Mouse (Mus musculus) neutrophil, adult 5-6 weeks (primary cell): Measurements from ENCODE around the gene Olfr1499. TPM values are rescaled to one million over a fixed set of nuclear protein-coding genes. Genes with fewer than 3 reads are reported as not detected.
"Not testable (repeated sequence)": the region's sequence is repeated elsewhere in the genome, so short reads cannot be mapped to it uniquely, and the experiment has no call there.

ENCODE experiments used
- ATAC-seq: fragments of 151-379, 151-347 bp; 2 replicates; pipeline ENCODE4 v1.8.0; 2017; ENCODE audit warnings: mild to moderate bottlenecking, moderate TSS enrichment; ENCODE audit not compliant: insufficient number of reproducible peaks, poor library complexity, low FRiP score, severe bottlenecking; ENCODE audit errors: extremely low read depth
- total RNA-seq: library from RNA; stranded (forward); fragments of 200-1000 nt; gene quantifications from 2 replicates; pipeline ENCODE4 v1.2.3, GENCODE M21; 2017

Olfr1499 gene
- total RNA-seq = 0.35 TPM in 1 of 2 replicates, not detected in the other

DNA sequence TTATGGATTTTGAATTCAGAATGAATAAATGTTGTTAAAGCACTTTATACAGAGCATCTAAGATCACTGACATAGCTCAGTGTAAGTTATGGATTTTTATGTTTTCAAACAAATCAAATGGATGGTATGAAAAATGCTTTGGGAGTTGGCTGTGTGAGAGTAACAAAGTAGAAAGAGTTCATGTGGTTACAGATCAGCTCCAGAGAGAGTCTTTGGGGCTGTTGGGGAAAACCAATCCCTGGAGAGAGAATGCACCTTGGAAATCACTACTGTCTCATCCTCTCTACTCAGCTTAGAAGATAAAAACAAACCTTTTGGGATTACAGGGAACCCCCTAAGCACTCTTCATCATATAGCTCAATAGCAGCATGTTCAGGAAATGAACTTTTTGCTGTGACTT lies at the start of gene Olfr1499:
Gene Olfr1499, minus strand, starts transcription at position 101 of the 400 bp plus-strand sequence.
- ATAC-seq = no peak

DNA sequence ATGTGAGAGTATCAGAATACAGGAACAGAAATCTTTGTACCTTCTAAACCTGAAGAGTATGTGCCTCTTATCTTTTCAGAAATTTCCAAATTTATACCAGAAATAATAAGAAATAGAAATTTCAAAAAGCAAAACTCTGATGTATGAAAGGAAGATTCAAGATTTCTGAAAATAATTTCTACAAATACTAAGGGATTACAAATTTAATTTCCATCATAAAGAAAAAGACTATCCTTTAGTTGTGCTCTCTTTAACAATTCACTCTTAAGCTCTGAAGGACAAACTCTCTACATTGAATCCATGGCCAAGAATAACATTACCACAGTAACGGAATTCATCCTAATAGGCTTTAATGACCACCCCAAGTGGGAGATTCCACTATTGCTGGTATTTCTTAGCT lies 42.2 kb upstream of the Olfr1499 start, which contains the start of gene Olfr1502:
Gene Olfr1502, plus strand, starts transcription at position 301 of the 400 bp plus-strand sequence.
- no peak for ATAC-seq

DNA sequence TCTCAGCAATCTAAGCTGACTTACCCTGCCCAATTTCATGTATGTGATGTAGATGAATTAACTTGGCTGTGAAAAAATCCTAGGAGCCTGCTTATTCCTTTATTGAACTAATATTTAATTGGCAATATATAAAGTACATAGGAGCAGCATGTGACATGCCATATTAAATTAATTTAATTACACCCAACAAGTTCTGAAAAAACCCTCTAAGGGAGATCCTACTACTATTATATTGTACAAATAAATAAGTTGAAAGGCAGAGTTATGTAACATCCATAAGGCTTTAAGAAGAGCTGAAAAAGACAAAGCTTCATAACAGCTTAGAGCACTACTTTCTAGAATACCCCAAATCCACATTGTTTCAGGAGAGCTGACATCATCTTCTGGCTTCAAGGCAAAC lies 31.3 kb upstream of the Olfr1499 start, which contains the start of gene Olfr1501:
Gene Olfr1501, minus strand, starts transcription at position 101 of the 400 bp plus-strand sequence.
- not testable (repeated sequence) for ATAC-seq

DNA sequence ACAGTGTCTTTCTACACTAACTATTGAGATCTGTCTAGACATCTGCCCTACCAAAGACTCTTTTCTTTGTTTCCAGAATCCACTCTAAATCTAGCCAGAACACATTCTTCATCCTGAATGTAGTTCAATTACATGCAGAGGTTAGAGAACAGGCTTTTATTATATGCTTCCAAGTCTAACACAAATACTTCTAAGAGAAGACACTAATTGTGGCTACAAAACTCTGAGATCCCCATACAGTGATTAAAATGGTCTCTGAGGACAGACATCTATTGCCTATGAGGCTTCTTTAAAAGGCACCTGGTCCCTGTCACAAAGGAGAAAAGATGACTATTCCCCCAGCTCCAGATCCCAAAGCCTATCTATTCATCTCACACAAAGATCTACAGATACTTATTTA lies 11.1 kb upstream of the Olfr1499 start, which contains the start of gene Olfr1500:
Gene Olfr1500, minus strand, starts transcription at position 101 of the 400 bp plus-strand sequence.
- no peak for ATAC-seq

- ATAC-seq = no peak
Observed at GRCm38 (mm10) chr19:13828447-13828846, 9.2 kb upstream of the Olfr1499 start.

- ATAC-seq = no peak
Observed at GRCm38 (mm10) chr19:13820847-13821246, 1.6 kb upstream of the Olfr1499 start.

- ATAC-seq = no peak
Observed at GRCm38 (mm10) chr19:13818827-13819226, 420 bp downstream of the Olfr1499 start.

GRCm38 (mm10) chr19:13812823-13813222 lies 6.4 kb downstream of the Olfr1499 start:
- ATAC-seq = no peak

DNA sequence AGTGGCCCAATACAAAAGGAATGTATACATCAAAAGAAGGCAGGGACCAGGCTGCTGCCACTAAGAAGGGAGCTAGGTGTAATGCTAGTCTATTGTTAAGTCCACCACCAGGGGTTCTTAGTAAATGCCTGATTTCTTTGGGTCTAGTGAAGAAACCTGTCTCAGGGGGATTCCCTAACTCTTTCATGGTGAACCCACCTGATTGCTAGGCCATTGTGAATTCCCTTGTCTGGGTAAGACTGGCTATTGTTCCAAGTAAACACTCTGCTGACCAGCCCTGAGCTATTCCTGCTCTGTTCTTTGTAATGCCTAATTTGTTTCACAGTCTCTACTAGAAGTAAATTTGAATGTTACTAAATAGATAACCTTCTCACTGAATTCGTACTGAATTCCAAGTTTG lies 13.8 kb downstream of the Olfr1499 start:
- not testable (repeated sequence) for ATAC-seq

DNA sequence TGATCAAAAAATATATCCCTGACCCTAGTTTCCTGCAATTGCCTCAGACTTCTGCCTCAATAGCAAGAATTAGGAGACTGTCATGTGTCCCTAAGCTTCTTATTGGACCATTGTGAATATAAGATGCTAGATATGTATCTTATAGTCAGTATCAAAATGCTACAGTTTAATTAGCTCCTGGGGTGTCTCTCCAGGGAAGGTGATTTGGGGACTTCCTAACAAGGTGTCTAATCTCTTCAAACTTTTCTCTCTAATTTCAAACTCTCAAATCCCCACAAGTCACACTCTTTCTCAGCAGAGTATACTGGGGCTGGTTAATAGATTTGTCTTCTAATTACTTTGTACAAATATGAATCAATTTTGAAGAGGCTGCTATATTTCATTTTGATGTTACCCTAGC lies 21.1 kb downstream of the Olfr1499 start, which contains the start of gene Olfr1497:
Gene Olfr1497, minus strand, starts transcription at position 101 of the 400 bp plus-strand sequence.
- no peak for ATAC-seq

DNA sequence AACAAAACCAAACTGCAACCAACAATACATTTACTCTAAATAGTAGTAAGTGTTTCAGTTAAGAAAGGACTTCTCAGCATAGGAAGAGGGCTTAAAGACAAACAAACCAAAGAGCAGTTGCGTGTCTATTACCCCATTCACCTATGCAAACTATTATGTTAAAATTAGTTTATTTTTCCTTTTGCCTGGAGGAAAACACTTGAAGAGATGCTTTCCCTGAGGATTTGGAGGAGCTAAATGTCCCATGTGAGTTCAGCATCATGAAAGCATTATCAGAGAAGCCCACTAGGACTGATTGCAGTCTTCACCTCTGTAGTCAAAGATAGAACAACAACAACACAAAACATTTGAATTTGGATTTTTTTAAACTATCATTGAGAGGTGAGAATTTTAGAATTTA lies 41.7 kb downstream of the Olfr1499 start, which contains the start of gene Olfr1496:
Gene Olfr1496, plus strand, starts transcription at position 301 of the 400 bp plus-strand sequence.
- no peak for ATAC-seq

DNA sequence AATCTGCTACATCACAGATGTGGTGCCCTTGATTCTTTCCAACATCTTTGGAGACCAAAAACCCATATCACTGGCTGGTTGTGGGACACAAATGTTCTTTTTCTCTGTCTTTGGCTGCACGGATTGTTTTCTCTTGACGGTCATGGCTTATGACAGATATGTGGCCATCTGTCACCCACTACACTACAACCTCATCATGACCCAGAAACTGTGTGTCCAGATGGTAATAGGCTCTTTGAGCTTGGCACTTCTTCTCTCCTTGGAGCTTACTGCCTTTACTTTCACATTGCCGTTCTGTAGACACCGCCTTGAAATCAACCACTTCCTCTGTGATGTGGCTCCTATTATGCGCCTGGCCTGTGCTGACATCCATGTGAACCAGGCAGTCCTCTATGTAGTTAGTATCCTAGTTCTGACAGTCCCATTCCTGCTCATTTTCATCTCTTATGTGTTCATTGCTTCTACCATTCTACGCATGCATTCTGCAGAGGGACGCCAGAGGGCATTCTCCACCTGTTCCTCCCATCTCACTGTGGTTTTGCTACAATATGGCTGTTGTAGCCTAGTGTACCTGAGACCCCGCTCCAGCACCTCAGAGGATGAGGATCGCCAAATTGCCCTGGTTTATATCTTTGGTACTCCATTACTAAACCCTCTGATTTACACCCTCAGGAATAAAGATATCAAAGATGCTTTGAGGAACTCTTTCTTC lies 50.5 kb downstream of the Olfr1499 start:
- ATAC-seq = no peak

DNA sequence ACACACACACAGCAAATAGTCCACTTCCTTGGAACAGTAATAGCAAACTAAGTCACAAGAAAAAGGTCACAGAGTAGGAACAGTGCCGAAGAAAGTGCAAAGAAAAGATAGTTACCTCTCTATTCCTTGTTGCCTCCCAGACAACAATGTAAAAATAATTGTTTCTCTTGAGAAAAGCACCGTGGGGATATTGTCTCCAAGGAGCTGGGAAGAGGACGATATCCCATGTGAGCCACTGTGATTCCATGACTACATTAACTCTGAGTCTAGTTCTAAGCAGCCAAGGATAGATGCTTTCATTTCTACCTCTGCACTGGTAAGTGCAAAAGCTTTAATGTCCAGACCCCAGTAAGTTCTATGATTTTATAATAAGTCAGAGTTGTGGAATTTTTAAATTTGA lies 54.9 kb downstream of the Olfr1499 start, which contains the start of gene Olfr1495:
Gene Olfr1495, plus strand, starts transcription at position 301 of the 400 bp plus-strand sequence.
- no peak for ATAC-seq

Other genes with a start within 250 kb of the Olfr1499 start
- not detected in 2 replicates for gene Olfr1484, start 235.9 kb downstream of the Olfr1499 start, total RNA-seq
- not detected in 2 replicates for gene Olfr1487, start 202.1 kb downstream of the Olfr1499 start, total RNA-seq
- not detected in 2 replicates for gene Olfr1489, start 187.8 kb downstream of the Olfr1499 start, total RNA-seq
- gene Olfr1490, start 168.4 kb downstream of the Olfr1499 start, total RNA-seq = 0.12 TPM in 1 of 2 replicates, not detected in the other
- gene Olfr1491, start 122.2 kb downstream of the Olfr1499 start, total RNA-seq = not detected in 2 replicates
- not detected in 2 replicates for gene Olfr1493-ps1, start 96.2 kb downstream of the Olfr1499 start, total RNA-seq
- not detected in 2 replicates for gene Olfr1494, start 79.7 kb downstream of the Olfr1499 start, total RNA-seq
- not detected in 2 replicates for gene Olfr1495, start 54.8 kb downstream of the Olfr1499 start, total RNA-seq
- not detected in 2 replicates for gene Olfr1496, start 41.6 kb downstream of the Olfr1499 start, total RNA-seq
- not detected in 2 replicates for gene Olfr1497, start 21.2 kb downstream of the Olfr1499 start, total RNA-seq
- gene Olfr1500, start 11.0 kb upstream of the Olfr1499 start, total RNA-seq = 0.23 TPM in 1 of 2 replicates, not detected in the other
- gene Olfr1501, start 31.2 kb upstream of the Olfr1499 start, total RNA-seq = not detected in 2 replicates
- gene Olfr1502, start 42.3 kb upstream of the Olfr1499 start, total RNA-seq = not detected in 2 replicates
- not detected in 2 replicates for gene Olfr1504, start 78.5 kb upstream of the Olfr1499 start, total RNA-seq
- not detected in 2 replicates for gene Olfr1505, start 94.1 kb upstream of the Olfr1499 start, total RNA-seq